Mouse (Mus musculus) spleen, adult 2 months (tissue): Measurements from ENCODE around the gene 4930558K02Rik. TPM values are rescaled to one million over a fixed set of nuclear protein-coding genes. Genes with fewer than 3 reads are reported as not detected.

Experiments used
- DNase-seq, 2 experiments: peaks; one replicate each; pipeline versions ENCODE4 v3.0.0 to v3.0.0-alpha.2; 2012 to 2021; ENCODE audit warnings: low spot score in 2 of 2, low read depth in 1 of 2
- H3K27ac ChIP-seq: fragments of 200-500 bp; 2 replicates; pipeline ENCODE4 v1.5.1; 2012; ENCODE audit warnings: low read length, inconsistent platforms; ENCODE audit not compliant: insufficient read depth
- H3K27me3 ChIP-seq: fragments of 200-500 bp; 2 replicates; pipeline ENCODE4 v1.6.1; 2012; ENCODE audit warnings: mild to moderate bottlenecking, moderate library complexity, low read length, inconsistent platforms; ENCODE audit not compliant: control insufficient read depth, insufficient read depth
- H3K36me3 ChIP-seq: fragments of 200-500 bp; 2 replicates; pipeline ENCODE4 v1.6.1; 2012; ENCODE audit warnings: mild to moderate bottlenecking, low read length, inconsistent platforms; ENCODE audit not compliant: control insufficient read depth, insufficient read depth
- H3K4me1 ChIP-seq: fragments of 200-500 bp; 2 replicates; pipeline ENCODE4 v1.6.1; 2011; ENCODE audit warnings: inconsistent platforms; ENCODE audit not compliant: control insufficient read depth, insufficient read depth, insufficient read length
- H3K4me3 ChIP-seq: fragments of 200-500 bp; 2 replicates; pipeline ENCODE4 v1.5.1; 2011; ENCODE audit warnings: mild to moderate bottlenecking, inconsistent platforms; ENCODE audit not compliant: insufficient read depth, insufficient read length; ENCODE audit errors: extremely low read depth
- CTCF ChIP-seq: fragments of 200-500 bp; IDR thresholded peaks from 2 replicates; pipeline ENCODE4 v1.5.1; 2011; ENCODE audit warnings: mild to moderate bottlenecking, inconsistent platforms; ENCODE audit not compliant: insufficient read depth, insufficient read length, insufficient replicate concordance; ENCODE audit errors: extremely low read depth
- POLR2A ChIP-seq: fragments of 200-500 bp; IDR thresholded peaks from 2 replicates; pipeline ENCODE4 v1.6.1; 2011; ENCODE audit warnings: low read depth, low read length, inconsistent platforms
- WGBS: fragments of 180-500 bp; shearing (Covaris S2); methylation state at CpG from one replicate; pipeline ENCODE4 v1.1.7; 2018; 5-methylcytosine and 5-hydroxymethylcytosine counted together
- polyA plus RNA-seq: library from polyadenylated mRNA; depleted of rRNA; stranded (reverse); fragments of >200 nt; gene quantifications from 2 replicates; pipeline ENCODE4 v1.2.3, GENCODE M21; 2012

The 4930558K02Rik gene
- polyA plus RNA-seq, 1 experiment: not detected

DNA sequence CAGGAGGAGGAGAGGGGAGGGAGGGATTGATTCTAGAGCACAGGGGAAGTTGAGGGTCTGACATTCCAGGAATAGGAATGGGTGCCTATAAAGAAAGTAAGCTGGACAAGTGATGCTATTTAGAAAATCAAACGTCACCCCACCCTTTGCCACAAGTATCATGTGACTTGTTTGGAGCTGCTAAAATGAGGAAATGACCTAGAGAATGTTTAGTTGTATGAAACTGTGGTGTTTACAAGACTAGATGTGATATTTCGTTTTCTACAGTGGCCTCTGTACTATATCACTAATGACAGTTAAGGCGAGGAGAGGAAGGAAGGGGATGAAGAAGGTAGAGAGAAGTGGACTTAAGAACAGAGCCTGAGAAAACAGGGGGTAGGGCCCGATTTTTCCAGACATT, 19.3 kb upstream of the 4930558K02Rik start:
- Histone ChIP-seq H3K4me3 (no peak overlapping the region), H3K4me1 (peaks cover 7% of the 10 kb centered on the region; the same call in 1 of the 2 replicates), H3K27me3 (no peaks in the 10 kb centered on the region), H3K36me3 (no peaks in the 10 kb centered on the region), H3K27ac (peak overlapping the region; percentile 22; the same call in 1 of the 2 replicates)
- peak in 1 of 2 experiments; percentile 52 for DNase-seq
- no peak for TF ChIP-seq CTCF
- TF ChIP-seq POLR2A: no peak
- WGBS: 15% methylated on average over 4 of the region's 4 CpGs

DNA sequence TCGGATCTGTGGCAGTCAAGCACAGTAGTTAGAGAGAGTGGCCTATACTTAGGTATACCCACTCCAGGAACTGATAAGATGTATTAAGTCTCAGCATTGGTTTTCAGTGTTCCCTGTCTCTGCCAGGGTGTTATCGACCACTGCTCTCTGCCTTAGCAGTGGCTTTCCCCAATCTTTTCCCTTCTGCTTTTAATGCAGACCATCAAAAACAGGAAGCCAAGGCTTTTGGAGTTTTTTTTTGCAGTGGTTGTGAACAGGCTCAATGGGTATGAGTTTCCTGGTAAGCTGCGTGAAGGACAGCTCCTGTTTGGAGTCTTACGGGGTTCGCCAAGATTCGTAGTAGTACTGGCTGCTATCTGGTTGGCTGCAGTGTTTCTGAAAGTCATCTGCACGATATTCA, 13.0 kb upstream of the 4930558K02Rik start:
- H3K27ac ChIP-seq: no peak overlapping the region
- WGBS: 52% methylated on average over 7 of the region's 7 CpGs
- H3K4me1 ChIP-seq: no peaks in the 10 kb centered on the region
- TF ChIP-seq CTCF: no peak
- no peak for TF ChIP-seq POLR2A
- H3K36me3 ChIP-seq: no peaks in the 10 kb centered on the region
- H3K4me3 ChIP-seq: no peak overlapping the region
- no peaks in the 10 kb centered on the region for H3K27me3 ChIP-seq
- DNase-seq: no peak

DNA sequence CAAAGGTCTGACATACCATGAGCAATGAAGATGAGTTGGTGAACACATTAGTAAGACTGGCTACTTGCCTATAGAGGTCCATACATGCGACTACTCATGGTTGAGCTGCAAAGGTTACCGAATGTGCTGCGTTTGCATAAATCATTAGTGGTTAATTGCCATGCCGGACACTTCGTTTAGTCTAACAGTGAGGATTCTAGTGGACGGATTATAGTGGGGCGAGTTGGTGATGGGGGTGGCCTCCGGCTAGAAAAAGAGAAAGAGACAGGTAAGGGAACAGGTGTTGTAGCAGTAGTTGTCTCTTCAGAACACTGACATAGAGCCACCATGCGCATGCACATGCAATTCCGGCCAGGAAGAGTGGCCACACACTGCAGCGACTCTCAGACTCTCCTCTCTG, 12.4 kb upstream of the 4930558K02Rik start:
- no peaks in the 10 kb centered on the region for H3K4me1 ChIP-seq
- no peak overlapping the region for H3K4me3 ChIP-seq
- no peak overlapping the region for H3K27ac ChIP-seq
- H3K27me3 ChIP-seq: no peaks in the 10 kb centered on the region
- no peaks in the 10 kb centered on the region for H3K36me3 ChIP-seq
- WGBS: 93% methylated on average over 11 of the region's 11 CpGs
- DNase-seq: no peak
- TF ChIP-seq CTCF: no peak
- no peak for TF ChIP-seq POLR2A

DNA sequence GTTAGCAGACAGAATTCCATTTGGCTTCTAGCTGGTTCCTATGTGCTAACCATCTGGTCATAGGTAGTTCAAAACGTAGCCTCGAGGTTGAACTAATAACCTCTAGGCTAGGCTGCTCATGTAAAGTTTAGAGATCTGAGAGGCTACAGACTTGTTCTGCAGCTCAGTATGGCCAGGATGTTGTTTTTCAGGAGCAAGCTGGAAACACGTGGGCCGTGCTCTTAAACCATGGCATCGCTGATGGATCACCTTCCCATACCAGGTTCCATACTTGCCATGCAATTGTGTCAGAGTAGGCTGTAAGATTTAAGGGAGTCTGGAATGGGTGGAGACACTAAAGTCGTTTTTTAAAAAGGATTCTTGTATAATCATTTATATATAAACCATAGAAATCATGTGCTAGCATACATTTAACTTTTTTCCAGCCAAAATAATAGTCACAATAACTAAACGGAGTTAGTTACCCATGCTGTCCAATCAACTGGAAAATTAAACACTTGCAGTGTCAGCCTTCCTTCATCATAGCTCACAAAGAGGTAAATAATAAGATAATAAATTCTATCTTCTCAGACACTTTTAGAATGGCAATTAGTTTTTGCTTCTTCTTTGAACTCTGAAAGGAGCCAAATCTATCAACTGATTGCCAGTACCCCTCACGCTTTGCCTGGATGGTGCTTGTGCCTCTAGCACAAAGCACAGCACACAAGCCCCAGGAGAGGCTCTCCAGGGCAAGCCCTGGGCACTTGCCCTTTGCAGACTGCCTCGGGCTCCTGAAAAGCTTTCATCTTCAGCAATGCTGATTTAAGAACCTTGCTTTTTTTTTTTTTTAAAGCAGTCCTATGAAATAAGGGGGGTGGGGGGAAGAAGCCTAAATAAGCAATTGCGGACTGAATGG, 11.5 kb upstream of the 4930558K02Rik start:
- no peak overlapping the region for H3K27ac ChIP-seq
- WGBS: 87% methylated on average over 10 of the region's 10 CpGs
- no peaks in the 10 kb centered on the region for H3K36me3 ChIP-seq
- no peaks in the 10 kb centered on the region for H3K27me3 ChIP-seq
- no peaks in the 10 kb centered on the region for H3K4me1 ChIP-seq
- no peak overlapping the region for H3K4me3 ChIP-seq
- TF ChIP-seq POLR2A (no peak), CTCF (no peak)
- no peak for DNase-seq

DNA sequence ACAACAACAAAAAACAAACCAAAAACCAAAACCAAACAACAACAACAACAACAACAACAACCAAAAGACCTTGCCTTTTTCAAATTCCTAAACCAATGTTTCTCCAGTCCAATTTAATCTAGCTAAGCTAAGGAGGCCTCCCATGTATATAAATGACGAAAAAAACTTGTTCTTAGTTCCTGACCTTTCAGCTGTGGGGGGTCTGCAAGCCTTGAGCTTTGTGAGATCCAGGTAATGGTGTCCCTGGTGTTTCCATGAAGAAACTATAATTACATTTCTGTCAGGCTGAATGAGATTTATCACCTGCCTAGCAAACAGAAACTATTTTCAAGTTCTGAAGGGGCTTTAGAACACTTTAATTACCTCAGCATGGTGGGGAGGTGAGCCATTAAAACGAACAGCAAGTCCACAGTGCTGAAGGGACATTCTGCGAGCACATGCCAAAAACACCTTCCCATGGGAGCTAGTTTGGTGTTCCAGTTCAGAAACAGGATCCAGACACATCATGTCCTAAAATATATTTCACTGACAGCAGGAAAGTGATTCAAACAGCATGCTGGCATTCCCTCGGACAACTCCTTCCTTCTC, 4.6 kb upstream of the 4930558K02Rik start:
- DNase-seq: no peak
- Histone ChIP-seq H3K36me3 (no peaks in the 10 kb centered on the region), H3K27ac (no peak overlapping the region), H3K4me1 (no peaks in the 10 kb centered on the region), H3K4me3 (no peak overlapping the region), H3K27me3 (no peaks in the 10 kb centered on the region; the same call in 1 of the 2 replicates)
- TF ChIP-seq CTCF (no peak), POLR2A (no peak)
- WGBS: 85% methylated on average over 4 of the region's 4 CpGs

DNA sequence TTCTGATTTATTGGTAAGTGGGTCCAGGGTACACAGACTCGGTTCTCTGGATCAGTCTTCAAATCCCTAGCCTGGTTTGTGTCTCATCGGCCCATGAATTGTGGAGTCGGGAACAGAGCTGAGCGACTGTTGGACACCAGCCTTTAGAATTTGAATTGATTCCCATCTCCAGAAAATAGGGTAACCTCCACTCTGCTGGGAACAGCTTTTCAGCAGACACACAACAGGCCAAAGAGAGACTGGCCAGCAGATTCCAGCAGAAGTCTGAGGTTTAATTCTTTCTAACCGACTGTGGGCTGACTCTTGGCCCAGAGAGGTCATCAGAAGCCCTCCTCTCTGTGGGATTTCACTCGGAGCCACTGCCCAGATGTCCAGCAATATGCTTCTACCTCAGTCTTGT, 4.0 kb upstream of the 4930558K02Rik start:
- Histone ChIP-seq H3K36me3 (no peaks in the 10 kb centered on the region), H3K4me1 (no peaks in the 10 kb centered on the region), H3K27me3 (no peaks in the 10 kb centered on the region; the same call in 1 of the 2 replicates), H3K27ac (no peak overlapping the region), H3K4me3 (no peak overlapping the region)
- 83% methylated on average over 6 of the region's 6 CpGs for WGBS
- TF ChIP-seq CTCF (no peak), POLR2A (no peak)
- no peak for DNase-seq

DNA sequence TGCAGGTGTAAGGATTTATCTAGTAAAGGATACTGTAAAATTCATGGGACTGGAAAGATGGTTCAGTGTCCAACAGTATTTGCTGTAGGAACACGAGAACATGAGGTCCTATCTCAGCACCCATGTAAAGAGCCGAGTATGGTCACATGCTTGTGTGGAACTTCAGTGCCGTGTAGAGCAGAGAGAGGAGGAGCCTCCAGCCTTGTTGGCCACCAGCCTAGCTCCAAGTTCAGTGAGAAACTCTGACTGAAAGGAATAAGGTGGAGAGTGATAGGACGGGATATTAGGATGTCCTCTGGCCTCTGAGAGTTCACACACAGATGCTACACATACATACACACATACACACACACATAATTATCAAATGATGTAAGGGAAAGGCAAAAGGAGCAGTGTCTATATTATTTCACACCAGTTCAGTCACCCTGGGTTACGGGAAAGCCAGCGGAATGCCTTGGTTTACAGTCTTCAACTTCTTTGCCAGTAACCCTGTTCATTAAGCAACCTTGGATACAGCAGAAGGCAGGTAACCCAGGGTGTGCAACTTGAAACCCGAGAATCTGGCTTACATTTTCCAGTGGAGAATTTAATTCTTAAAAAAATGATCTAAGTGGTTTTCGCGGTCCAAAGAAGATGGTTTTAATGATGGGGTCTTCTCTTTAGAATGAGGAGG, 1.3 kb upstream of the 4930558K02Rik start:
- Histone ChIP-seq H3K4me3 (no peak overlapping the region), H3K27me3 (no peaks in the 10 kb centered on the region; the same call in 1 of the 2 replicates), H3K27ac (no peak overlapping the region), H3K36me3 (no peaks in the 10 kb centered on the region), H3K4me1 (no peaks in the 10 kb centered on the region)
- no peak for TF ChIP-seq CTCF
- TF ChIP-seq POLR2A: no peak
- DNase-seq: no peak
- 87% methylated on average over 9 of the region's 9 CpGs for WGBS
